Mouse (Mus musculus) C2C12 (cell line): ENCODE data around the gene Pcdh11x. TPM values are rescaled to one million over a fixed set of nuclear protein-coding genes. Genes with fewer than 3 reads are reported as not detected.

Experiments
- H3K27me3 ChIP-seq: one replicate; pipeline ENCODE4 v1.6.1; 2011; ENCODE audit not compliant: control insufficient read depth, insufficient read depth, insufficient read length
- H3K36me3 ChIP-seq: one replicate; pipeline ENCODE4 v1.6.1; 2011; ENCODE audit not compliant: control insufficient read depth, insufficient read depth
- H3K4me3 ChIP-seq: one replicate; pipeline ENCODE4 v1.5.1; 2011; ENCODE audit warnings: mild to moderate bottlenecking, control low read depth; ENCODE audit not compliant: poor library complexity, insufficient read depth, severe bottlenecking
- H3K79me2 ChIP-seq: one replicate; pipeline ENCODE4 v1.6.1; 2011; ENCODE audit not compliant: control insufficient read depth, insufficient read depth
- H3K79me3 ChIP-seq: one replicate; pipeline ENCODE4 v1.6.1; 2011; ENCODE audit warnings: low read depth, control low read depth
- H3ac ChIP-seq: one replicate; pipeline ENCODE3; 2011; ENCODE audit warnings: low read depth; ENCODE audit not compliant: control insufficient read depth, insufficient read length
- CEBPB ChIP-seq: IDR thresholded peaks from one replicate; pipeline ENCODE4 v1.6.1; 2011; ENCODE audit warnings: low read depth, mild to moderate bottlenecking, control low read depth, moderate library complexity
- CTCF ChIP-seq: IDR thresholded peaks from one replicate; pipeline ENCODE4 v1.5.1; 2011; ENCODE audit not compliant: control insufficient read depth, insufficient read depth, insufficient read length
- FOSL1 ChIP-seq: IDR thresholded peaks from one replicate; pipeline ENCODE4 v1.8.0; 2011; ENCODE audit warnings: mild to moderate bottlenecking, low read length; ENCODE audit not compliant: poor library complexity, insufficient read depth, severe bottlenecking
- MAX ChIP-seq: IDR thresholded peaks from one replicate; pipeline ENCODE4 v1.6.1; 2011; ENCODE audit warnings: mild to moderate bottlenecking, control low read depth
- MYOD1 ChIP-seq: IDR thresholded peaks from one replicate; pipeline ENCODE4 v1.6.1; 2011; ENCODE audit warnings: low read depth; ENCODE audit not compliant: control insufficient read depth, insufficient read length
- MYOG ChIP-seq: IDR thresholded peaks from one replicate; pipeline ENCODE4 v1.6.1; 2011; ENCODE audit not compliant: control insufficient read depth, insufficient read length; ENCODE audit errors: extremely low read depth
- USF1 ChIP-seq: IDR thresholded peaks from one replicate; pipeline ENCODE4 v1.6.1; 2011; ENCODE audit warnings: low read depth, mild to moderate bottlenecking, control low read depth, moderate library complexity
- long read RNA-seq, 2 experiments: library from polyadenylated mRNA; unstranded; transcript quantifications; one replicate each; pipeline ENCODE4 v2.0.0; 2019 to 2020
- polyA plus RNA-seq: library from polyadenylated mRNA; unstranded; fragments of >200 nt; fragmentation: generic; extraction: Trizol; gene quantifications from one replicate; pipeline ENCODE4 v1.2.1, GENCODE M21; 2012; ENCODE audit warnings: missing spikeins

Pcdh11x gene
- not detected for polyA plus RNA-seq
- long read RNA-seq, experiment 1: 0 reads
- long read RNA-seq, experiment 2: 0 reads

DNA sequence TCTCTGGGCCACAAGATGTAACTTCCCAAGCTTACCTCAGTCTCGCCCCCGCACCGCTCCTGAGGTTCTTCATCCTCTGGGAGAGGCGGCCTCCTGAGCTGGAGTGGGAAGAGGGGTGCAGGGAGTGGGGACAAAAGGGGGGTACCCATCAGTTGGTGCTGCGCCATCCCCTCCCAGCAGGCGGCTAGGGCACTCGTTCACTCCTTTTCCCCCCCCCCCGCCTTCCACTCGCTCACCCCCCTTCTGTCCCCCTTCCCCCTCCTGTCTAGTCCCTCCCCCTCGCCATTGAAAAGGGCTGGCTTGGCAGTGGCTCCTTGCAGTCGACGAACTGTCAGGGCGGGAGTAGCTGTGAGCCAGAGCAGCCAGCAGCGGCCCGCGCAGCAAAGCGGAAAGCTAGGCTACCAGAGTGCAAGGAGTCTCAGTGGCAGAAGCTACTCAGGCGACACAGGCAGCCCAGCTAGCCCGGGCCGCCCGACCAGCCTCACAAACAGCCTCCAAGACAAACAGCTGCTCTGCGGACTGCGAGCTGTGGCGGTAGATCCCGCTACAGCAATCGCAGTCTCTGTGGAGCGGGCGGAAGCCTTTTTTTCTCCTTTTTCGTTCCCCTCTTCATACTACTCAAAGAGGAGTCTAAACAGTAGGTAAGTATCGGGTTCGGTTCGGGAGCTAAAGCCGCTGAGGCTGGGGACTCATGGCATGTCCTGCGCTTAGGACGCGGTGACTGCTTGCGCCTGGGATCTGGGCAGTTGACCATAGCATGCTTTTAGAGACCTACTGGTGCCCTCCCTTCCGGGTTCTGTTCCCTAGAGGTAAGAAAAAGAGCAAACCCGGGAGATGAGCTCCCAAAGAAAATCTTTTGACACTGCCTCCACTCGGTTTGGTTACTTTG lies at the start of gene Pcdh11x:
Gene Pcdh11x, plus strand, starts transcription at position 249 of the 889 bp plus-strand sequence.
- Histone ChIP-seq H3K79me3 (no peaks in the 10 kb centered on the region), H3K4me3 (no peak within 1 kb of the TSS), H3ac (no peak within 1 kb of the TSS), H3K27me3 (no peaks in the 10 kb centered on the region), H3K36me3 (no peaks in the 10 kb centered on the region), H3K79me2 (no peaks in the 10 kb centered on the region)
- no peak for TF ChIP-seq USF1
- TF ChIP-seq CTCF: no peak
- no peak for TF ChIP-seq MYOG
- no peak for TF ChIP-seq MAX
- TF ChIP-seq CEBPB: no peak
- no peak for TF ChIP-seq FOSL1
- TF ChIP-seq MYOD1: no peak

- Histone ChIP-seq H3K36me3 (no peaks in the 10 kb centered on the region), H3K4me3 (no peak overlapping the region), H3K27me3 (no peaks in the 10 kb centered on the region), H3K79me3 (no peaks in the 10 kb centered on the region), H3ac (no peak overlapping the region), H3K79me2 (no peaks in the 10 kb centered on the region)
- TF ChIP-seq MAX (no peak), CEBPB (no peak), CTCF (no peak)
Measured at GRCm38 (mm10) chrX:120260089-120260488, 30.0 kb upstream of the Pcdh11x start.

DNA sequence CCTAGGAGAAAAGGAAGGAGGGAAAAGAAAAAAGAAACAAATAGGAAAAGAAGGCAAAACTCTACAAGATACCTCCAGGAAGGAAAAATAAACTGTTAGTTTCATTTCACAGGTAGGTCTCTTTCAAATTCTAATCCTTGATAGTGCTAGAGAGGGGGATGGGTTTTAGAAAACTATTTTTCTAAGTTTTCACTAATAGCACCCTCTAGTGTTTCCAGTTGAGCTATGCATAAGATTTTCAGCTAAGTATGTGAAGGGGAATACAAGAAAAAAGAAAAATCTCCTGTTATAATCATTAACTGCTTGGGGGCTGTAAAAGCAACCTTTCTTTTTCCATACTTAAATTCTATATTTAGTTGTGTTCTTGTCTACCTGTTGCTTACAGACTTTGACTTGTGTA lies 4.5 kb upstream of the Pcdh11x start:
- H3K36me3 ChIP-seq: no peaks in the 10 kb centered on the region
- H3K4me3 ChIP-seq: no peak overlapping the region
- no peak for TF ChIP-seq CTCF
- no peak for TF ChIP-seq MAX
- no peak for TF ChIP-seq CEBPB
- TF ChIP-seq USF1: no peak
- no peak for TF ChIP-seq MYOG
- TF ChIP-seq FOSL1: no peak
- TF ChIP-seq MYOD1: no peak
- no peak overlapping the region for H3ac ChIP-seq
- H3K27me3 ChIP-seq: no peaks in the 10 kb centered on the region
- H3K79me3 ChIP-seq: no peaks in the 10 kb centered on the region
- H3K79me2 ChIP-seq: no peaks in the 10 kb centered on the region

- H3K36me3 ChIP-seq: no peaks in the 10 kb centered on the region
- H3K27me3 ChIP-seq: no peaks in the 10 kb centered on the region
- no peaks in the 10 kb centered on the region for H3K79me3 ChIP-seq
- TF ChIP-seq MYOD1: no peak
- no peak for TF ChIP-seq MYOG
- TF ChIP-seq MAX: no peak
- TF ChIP-seq CTCF: no peak
- no peak for TF ChIP-seq USF1
- TF ChIP-seq FOSL1: no peak
- no peak for TF ChIP-seq CEBPB
- H3ac ChIP-seq: no peak overlapping the region
- H3K4me3 ChIP-seq: no peak overlapping the region
- H3K79me2 ChIP-seq: no peaks in the 10 kb centered on the region
Measured at GRCm38 (mm10) chrX:120287502-120287901, 2.6 kb upstream of the Pcdh11x start.

DNA sequence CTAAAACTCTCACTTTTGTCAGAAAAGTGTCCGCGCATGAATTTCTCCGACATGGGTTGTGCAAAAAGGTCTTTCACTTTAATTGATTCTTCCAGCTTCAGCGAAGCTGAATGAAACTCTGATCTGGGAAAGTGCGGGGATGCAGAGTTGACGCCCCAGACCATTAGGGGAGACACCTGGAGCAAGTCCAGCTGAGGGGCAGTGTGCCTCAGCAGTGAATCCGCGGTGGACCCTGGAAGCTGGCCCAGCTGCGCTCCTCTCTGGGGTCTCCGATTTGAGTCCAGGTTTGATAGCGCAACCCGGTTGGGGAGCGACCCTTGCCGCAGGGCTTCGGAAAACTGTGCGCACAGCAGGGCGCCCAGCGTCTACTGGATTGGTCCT lies 831 bp downstream of the Pcdh11x start:
- H3K27me3 ChIP-seq: no peaks in the 10 kb centered on the region
- TF ChIP-seq CTCF (no peak), FOSL1 (no peak), MYOG (no peak), USF1 (no peak), MYOD1 (no peak), MAX (no peak), CEBPB (no peak)
- H3K79me2 ChIP-seq: no peaks in the 10 kb centered on the region
- no peaks in the 10 kb centered on the region for H3K79me3 ChIP-seq
- no peak overlapping the region for H3ac ChIP-seq
- no peak overlapping the region for H3K4me3 ChIP-seq
- H3K36me3 ChIP-seq: no peaks in the 10 kb centered on the region

GRCm38 (mm10) chrX:120291696-120292095 lies 1.6 kb downstream of the Pcdh11x start:
- Histone ChIP-seq H3K4me3 (no peak overlapping the region), H3K79me3 (no peaks in the 10 kb centered on the region), H3ac (no peak overlapping the region), H3K79me2 (no peaks in the 10 kb centered on the region), H3K36me3 (no peaks in the 10 kb centered on the region), H3K27me3 (no peaks in the 10 kb centered on the region)
- TF ChIP-seq MYOG: no peak
- TF ChIP-seq CEBPB: no peak
- no peak for TF ChIP-seq CTCF
- no peak for TF ChIP-seq FOSL1
- TF ChIP-seq MAX: no peak
- no peak for TF ChIP-seq USF1
- no peak for TF ChIP-seq MYOD1
